Mouse (Mus musculus): Measurements from ENCODE around the gene Etl4. TPM values are rescaled to one million over a fixed set of nuclear protein-coding genes. Genes with fewer than 3 reads are reported as not detected.

Gene Etl4
- total and polyA plus RNA-seq, 3 experiments, result not detected

GRCm38 (mm10) chr2:20629156-20629712 lies 719.7 kb downstream of the Etl4 start:
- no peak for TF ChIP-seq TAL1 (IDR thresholded peaks at IDR 0.05; ENCODE audit: low read length)
- no peak for TF ChIP-seq TBP (IDR thresholded peaks at IDR 0.05; ENCODE audit: low read depth, low read length)
- no peak for TF ChIP-seq MYB (IDR thresholded peaks at IDR 0.05; ENCODE audit: low read depth, low read length)
- no peak for TF ChIP-seq ZC3H11A (IDR thresholded peaks at IDR 0.05; ENCODE audit: low read depth, low read length)
- Histone ChIP-seq H3K9ac (ENCODE audit: control insufficient read depth, low read depth, low read length, poor library complexity, severe bottlenecking) (no peak overlapping the region), H3K27ac (ENCODE audit: control insufficient read depth, low read depth, low read length) (no peak overlapping the region), H3K9me3 (replicated peaks; ENCODE audit: insufficient read depth, low read length) (no peaks in the 10 kb centered on the region), H3K4me3 (ENCODE audit: control insufficient read depth in 1 of 2, insufficient read depth in 1 of 2, low read depth in 2 of 2, low read length in 2 of 2) (no peak overlapping the region), H3K4me1 (ENCODE audit: control insufficient read depth in 1 of 2, insufficient read depth in 2 of 2, low read length in 2 of 2) (no peaks in the 10 kb centered on the region), H3K36me3 (ENCODE audit: control insufficient read depth in 1 of 2, insufficient read depth in 2 of 2, low read length in 2 of 2) (no peaks in the 10 kb centered on the region), H3K27me3 (ENCODE audit: control insufficient read depth in 1 of 2, insufficient read depth in 2 of 2, low read length in 2 of 2) (no peaks in the 10 kb centered on the region), H3K79me2 (ENCODE audit: control insufficient read depth, insufficient read depth, low read length, poor library complexity) (no peaks in the 10 kb centered on the region)
- DNase-seq (ENCODE audit: low read depth, low spot score), result no peak

- H3K9ac ChIP-seq (ENCODE audit: control insufficient read depth, low read depth, low read length, poor library complexity, severe bottlenecking), result no peak overlapping the region
- TF ChIP-seq TBP (IDR thresholded peaks at IDR 0.05; ENCODE audit: low read depth, low read length) (no peak), EP300 (IDR thresholded peaks at IDR 0.05; ENCODE audit: low read depth in 1 of 2, low read length in 2 of 2) (no peak), ZC3H11A (IDR thresholded peaks at IDR 0.05; ENCODE audit: low read depth, low read length) (no peak), MEF2A (IDR thresholded peaks at IDR 0.05; ENCODE audit: extremely low read depth, insufficient replicate concordance, low read depth, low read length, poor library complexity, severe bottlenecking) (no peak), SIN3A (IDR thresholded peaks at IDR 0.05; ENCODE audit: low read length) (no peak), BHLHE40 (IDR thresholded peaks at IDR 0.05; ENCODE audit: borderline replicate concordance, low read depth, low read length) (no peak), CHD2 (IDR thresholded peaks at IDR 0.05; ENCODE audit: low read length) (no peak), TCF12 (IDR thresholded peaks at IDR 0.05; ENCODE audit: low read depth, low read length) (no peak), GABPA (IDR thresholded peaks at IDR 0.05; ENCODE audit: low read depth, low read length) (no peak), POLR2A (IDR thresholded peaks at IDR 0.05; ENCODE audit: control insufficient read depth in 1 of 2, insufficient read depth in 1 of 2, low read depth in 1 of 2, low read length in 2 of 2, poor library complexity in 1 of 2) (no peak), ZMIZ1 (IDR thresholded peaks at IDR 0.05; ENCODE audit: low read depth, low read length) (no peak), ZKSCAN1 (IDR thresholded peaks at IDR 0.05; ENCODE audit: low read depth, low read length) (no peak), MXI1 (IDR thresholded peaks at IDR 0.05; ENCODE audit: low read depth, low read length) (no peak), MAZ (IDR thresholded peaks at IDR 0.05; ENCODE audit: low read depth, low read length) (no peak), E2F4 (IDR thresholded peaks at IDR 0.05; ENCODE audit: borderline replicate concordance, low read depth, low read length) (no peak), USF1 (IDR thresholded peaks at IDR 0.05; ENCODE audit: low read depth, low read length) (no peak), USF2 (IDR thresholded peaks at IDR 0.05; ENCODE audit: borderline replicate concordance in 1 of 2, insufficient read depth in 1 of 2, low read depth in 1 of 2, low read length in 2 of 2) (no peak), CHD1 (IDR thresholded peaks at IDR 0.05; ENCODE audit: low read depth, low read length) (no peak), MYB (IDR thresholded peaks at IDR 0.05; ENCODE audit: low read depth, low read length) (no peak)
- no peak overlapping the region for H3K27ac ChIP-seq (ENCODE audit: control insufficient read depth, low read depth, low read length)
- no peak overlapping the region for H3K4me3 ChIP-seq (ENCODE audit: control insufficient read depth in 1 of 2, insufficient read depth in 1 of 2, low read depth in 2 of 2, low read length in 2 of 2)
- H3K9me3 ChIP-seq (replicated peaks; ENCODE audit: insufficient read depth, low read length), result no peaks in the 10 kb centered on the region
- no peaks in the 10 kb centered on the region for H3K79me2 ChIP-seq (ENCODE audit: control insufficient read depth, insufficient read depth, low read length, poor library complexity)
- no peaks in the 10 kb centered on the region for H3K36me3 ChIP-seq (ENCODE audit: control insufficient read depth in 1 of 2, insufficient read depth in 2 of 2, low read length in 2 of 2)
- no peaks in the 10 kb centered on the region for H3K4me1 ChIP-seq (ENCODE audit: control insufficient read depth in 1 of 2, insufficient read depth in 2 of 2, low read length in 2 of 2)
- no peaks in the 10 kb centered on the region for H3K27me3 ChIP-seq (ENCODE audit: control insufficient read depth in 1 of 2, insufficient read depth in 2 of 2, low read length in 2 of 2)
- DNase-seq (ENCODE audit: low read depth, low spot score), result no peak
Measured at GRCm38 (mm10) chr2:20638604-20639003, 729.0 kb downstream of the Etl4 start.
